Mouse (Mus musculus) lung, embryonic 14.5 days (tissue): Measurements from ENCODE around the gene Smarcd3. TPM values are rescaled to one million over a fixed set of nuclear protein-coding genes. Genes with fewer than 3 reads are reported as not detected.

Experiments used
- ATAC-seq: fragments of 200-750 bp; cut with Nextera tagmentation; 2 replicates; pipeline ENCODE4 v1.8.0; 2017; ENCODE audit warnings: mild to moderate bottlenecking, moderate TSS enrichment, moderate library complexity; ENCODE audit not compliant: insufficient read depth
- DNase-seq: peaks from one replicate; pipeline ENCODE4 v3.0.0-alpha.2; 2015
- H3K27ac ChIP-seq: fragments of 300-500 bp; sonication (generic); 2 replicates; pipeline ENCODE4 v1.5.1; 2014; ENCODE audit warnings: low read depth, mild to moderate bottlenecking, moderate library complexity
- H3K27me3 ChIP-seq: fragments of 300-500 bp; sonication (generic); 2 replicates; pipeline ENCODE4 v1.6.1; 2014; ENCODE audit warnings: low read length, control low read depth; ENCODE audit not compliant: insufficient read depth
- H3K36me3 ChIP-seq: fragments of 300-500 bp; sonication (generic); 2 replicates; pipeline ENCODE4 v1.6.1; 2014; ENCODE audit warnings: control low read depth; ENCODE audit not compliant: insufficient read depth
- H3K4me1 ChIP-seq: fragments of 300-500 bp; sonication (generic); 2 replicates; pipeline ENCODE4 v1.6.1; 2014; ENCODE audit warnings: antibody characterized with exemption, control low read depth; ENCODE audit not compliant: insufficient read depth
- H3K4me2 ChIP-seq: fragments of 300-500 bp; sonication (generic); 2 replicates; pipeline ENCODE4 v1.6.1; 2014; ENCODE audit warnings: mild to moderate bottlenecking
- H3K4me3 ChIP-seq: fragments of 300-500 bp; sonication (generic); 2 replicates; pipeline ENCODE4 v1.5.1; 2014; ENCODE audit warnings: low read depth, low read length
- H3K9ac ChIP-seq: fragments of 300-500 bp; sonication (generic); 2 replicates; pipeline ENCODE4 v1.6.1; 2014
- H3K9me3 ChIP-seq: fragments of 300-500 bp; sonication (generic); 2 replicates; pipeline ENCODE4 v1.6.1; 2016; ENCODE audit warnings: low read depth, low read length, control low read depth
- CTCF ChIP-seq: IDR thresholded peaks from 2 replicates; pipeline ENCODE4 v1.5.1; 2016; ENCODE audit warnings: antibody characterized with exemption, low read depth
- whole genome bisulfite sequencing: fragments of 180-500 bp; shearing (Covaris S2); extraction: QIAGEN DNeasy Blood & Tissue Kit; methylation state at CpG from one replicate; pipeline ENCODE4 v1.1.7; 2014; 5-methylcytosine and 5-hydroxymethylcytosine counted together
- polyA plus RNA-seq: library from polyadenylated mRNA; unstranded; fragments of >200 nt; fragmentation: Nextera tagmentation; extraction: Ambion mirVana; gene quantifications from 2 replicates; pipeline ENCODE4 v1.2.1, GENCODE M21; 2014

The Smarcd3 gene
- polyA plus RNA-seq, result 37.2 and 39.1 TPM in 2 replicates

DNA sequence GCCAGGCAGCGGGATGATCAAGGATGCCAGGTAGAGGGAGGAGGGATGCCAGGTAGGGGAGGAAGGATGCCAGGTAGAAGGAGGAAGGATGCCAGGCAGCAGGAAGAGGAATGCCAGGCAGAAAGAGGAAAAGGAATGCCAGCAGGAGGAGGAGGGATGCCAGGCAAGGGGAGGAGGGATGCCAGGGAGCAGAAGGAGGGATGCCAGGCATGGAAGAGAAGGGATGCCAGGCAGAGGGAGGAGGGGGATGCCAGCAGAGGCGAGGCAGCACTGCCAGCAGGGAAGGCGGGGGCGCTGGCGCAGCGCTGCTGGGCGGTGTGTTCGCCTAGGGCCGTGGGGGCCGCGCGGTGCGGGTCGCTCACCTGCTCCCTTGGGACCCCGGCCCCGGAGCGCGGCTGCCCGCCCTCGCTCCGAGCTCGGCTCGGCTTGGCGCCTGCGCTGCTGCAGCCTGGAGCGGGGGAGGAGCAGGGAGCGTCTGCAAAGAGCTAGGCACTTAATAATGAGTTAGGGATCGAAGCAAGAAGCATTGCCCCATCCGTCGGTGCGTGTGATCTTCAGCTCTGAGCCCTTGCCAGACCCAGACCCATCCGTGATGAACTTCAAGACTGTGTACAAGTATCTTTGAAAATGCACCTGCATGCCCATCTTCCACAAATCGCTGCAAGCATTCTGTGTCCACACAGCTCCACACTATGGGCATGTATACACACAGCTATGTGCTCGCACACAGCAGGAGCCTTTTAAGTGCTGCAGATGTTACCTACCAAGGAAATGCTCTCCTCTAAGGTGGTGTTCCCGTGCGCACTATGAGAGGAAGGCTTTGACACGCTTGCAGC is at the start of gene Smarcd3:
Smarcd3 (minus strand) TSS at position 426 of the 836 bp plus-strand sequence.
- Histone ChIP-seq H3K9me3 (no peaks in the 10 kb centered on the region), H3K27ac (no peak within 1 kb of the TSS), H3K36me3 (no peaks in the 10 kb centered on the region), H3K4me3 (peak within 1 kb of the TSS; percentile 46), H3K4me2 (peak within 1 kb of the TSS; percentile 67), H3K4me1 (no peaks in the 10 kb centered on the region), H3K27me3 (peaks cover 18% of the 10 kb centered on the region), H3K9ac (peak within 1 kb of the TSS; percentile 45)
- TF ChIP-seq CTCF, result no peak
- DNase-seq, result peak; percentile 71
- WGBS, result 3% methylated on average over 37 of the region's 37 CpGs
- ATAC-seq, result peak; percentile 64; the same call in 1 of the 2 replicates

DNA sequence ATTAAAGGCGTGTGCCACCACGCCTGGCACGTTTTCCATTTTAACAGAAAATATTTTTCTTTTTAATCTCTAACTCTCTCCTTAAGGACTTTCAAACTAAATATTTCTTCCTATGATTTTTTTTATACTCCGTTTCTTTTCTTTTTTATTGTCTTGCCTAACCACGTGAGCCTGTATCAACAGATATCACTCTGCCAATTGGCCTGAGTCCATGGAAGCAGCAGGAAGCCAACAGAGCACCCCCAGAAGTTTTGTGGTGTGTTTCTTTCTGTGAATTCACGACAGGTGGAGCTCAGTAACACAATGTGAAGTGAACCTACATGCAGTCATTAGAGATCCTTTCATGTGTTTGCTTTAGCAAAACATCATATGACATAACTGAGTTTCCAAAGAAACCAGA is 37.2 kb upstream of the Smarcd3 start:
- Histone ChIP-seq H3K9ac (no peak overlapping the region), H3K27me3 (no peaks in the 10 kb centered on the region), H3K4me1 (no peaks in the 10 kb centered on the region), H3K36me3 (no peaks in the 10 kb centered on the region), H3K4me3 (no peak overlapping the region), H3K9me3 (no peaks in the 10 kb centered on the region), H3K4me2 (no peak overlapping the region), H3K27ac (no peak overlapping the region)
- ATAC-seq, result no peak
- WGBS, result 75% methylated on average over 6 of the region's 6 CpGs
- DNase-seq, result no peak
- TF ChIP-seq CTCF, result no peak

- H3K9me3 ChIP-seq, result no peaks in the 10 kb centered on the region
- no peak for TF ChIP-seq CTCF
- H3K4me2 ChIP-seq, result no peak overlapping the region
- H3K9ac ChIP-seq, result no peak overlapping the region
- ATAC-seq (no peak), DNase-seq (no peak)
- WGBS, result 56% methylated on average over 4 of the region's 4 CpGs
- H3K27ac ChIP-seq, result no peak overlapping the region
- no peaks in the 10 kb centered on the region for H3K36me3 ChIP-seq
- no peaks in the 10 kb centered on the region for H3K4me1 ChIP-seq
- H3K4me3 ChIP-seq, result no peak overlapping the region
- H3K27me3 ChIP-seq, result no peaks in the 10 kb centered on the region
Measured at GRCm38 (mm10) chr5:24659708-24660423, 35.7 kb upstream of the Smarcd3 start.

DNA sequence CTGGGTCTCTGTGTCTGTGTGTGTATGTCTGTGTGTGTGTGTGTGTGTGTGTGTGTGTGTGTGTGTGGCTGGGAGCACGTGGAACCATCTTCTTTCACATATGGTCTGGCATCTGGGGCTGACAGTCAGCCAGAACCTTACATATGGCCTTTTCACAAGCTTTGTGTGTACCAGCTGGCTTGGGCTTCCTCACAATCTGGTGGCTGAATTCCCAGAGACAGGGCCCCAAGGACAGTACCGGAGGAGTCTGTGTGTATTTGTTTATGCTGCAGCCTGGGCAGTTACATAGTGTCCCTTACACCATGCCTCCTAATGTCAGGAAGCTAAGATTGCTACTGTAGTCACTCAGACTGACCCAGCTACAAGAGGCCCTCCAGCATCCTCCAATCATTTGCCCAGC is 32.9 kb upstream of the Smarcd3 start:
- H3K9ac ChIP-seq, result no peak overlapping the region
- H3K9me3 ChIP-seq, result no peaks in the 10 kb centered on the region
- TF ChIP-seq CTCF, result no peak
- no peak overlapping the region for H3K27ac ChIP-seq
- peak; percentile 48 for ATAC-seq
- H3K4me2 ChIP-seq, result no peak overlapping the region
- peak; percentile 50 for DNase-seq
- no peaks in the 10 kb centered on the region for H3K27me3 ChIP-seq
- H3K4me3 ChIP-seq, result no peak overlapping the region
- WGBS, result 25% methylated on average over 2 of the region's 2 CpGs
- H3K36me3 ChIP-seq, result no peaks in the 10 kb centered on the region
- H3K4me1 ChIP-seq, result no peaks in the 10 kb centered on the region

- no peak overlapping the region for H3K27ac ChIP-seq
- H3K4me3 ChIP-seq, result no peak overlapping the region
- no peaks in the 10 kb centered on the region for H3K27me3 ChIP-seq
- H3K9me3 ChIP-seq, result no peaks in the 10 kb centered on the region
- no peaks in the 10 kb centered on the region for H3K36me3 ChIP-seq
- no peak for ATAC-seq
- 73% methylated on average over 6 of the region's 6 CpGs for WGBS
- no peak overlapping the region for H3K9ac ChIP-seq
- no peak for TF ChIP-seq CTCF
- no peak for DNase-seq
- no peak overlapping the region for H3K4me2 ChIP-seq
- no peaks in the 10 kb centered on the region for H3K4me1 ChIP-seq
Measured at GRCm38 (mm10) chr5:24654491-24654890, 30.3 kb upstream of the Smarcd3 start.

DNA sequence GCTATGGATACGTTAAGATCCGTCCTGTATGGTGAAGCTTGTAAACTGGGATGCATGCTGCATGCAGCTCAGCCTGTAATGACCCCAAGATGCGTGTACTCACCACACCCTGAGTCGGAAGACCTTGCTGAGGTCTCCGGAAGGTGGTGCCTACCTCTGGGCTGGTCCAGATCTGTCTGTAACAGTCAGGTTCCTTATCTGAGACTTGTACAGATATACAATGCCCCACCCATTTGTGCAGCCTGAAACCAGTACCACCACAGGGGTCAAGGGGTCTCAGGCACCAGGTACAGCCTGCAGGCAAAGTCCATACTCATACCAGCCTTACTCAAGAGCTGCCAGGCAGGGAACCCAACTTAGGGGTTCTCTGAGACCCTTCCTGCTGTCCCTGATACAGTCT is 28.6 kb upstream of the Smarcd3 start:
- ATAC-seq (no peak), DNase-seq (no peak)
- no peak for TF ChIP-seq CTCF
- H3K4me2 ChIP-seq, result no peak overlapping the region
- H3K4me3 ChIP-seq, result no peak overlapping the region
- H3K9ac ChIP-seq, result no peak overlapping the region
- H3K36me3 ChIP-seq, result no peaks in the 10 kb centered on the region
- no peaks in the 10 kb centered on the region for H3K9me3 ChIP-seq
- no peak overlapping the region for H3K27ac ChIP-seq
- no peaks in the 10 kb centered on the region for H3K27me3 ChIP-seq
- 87% methylated on average over 5 of the region's 5 CpGs for WGBS
- H3K4me1 ChIP-seq, result no peaks in the 10 kb centered on the region
